Mouse (Mus musculus) heart, adult 9 months (tissue): Measurements from ENCODE around the gene Fmnl1.
"Not testable (repeated sequence)": the region's sequence is repeated elsewhere in the genome, so short reads cannot be mapped to it uniquely, and the experiment has no call there.

Experiments
- DNase-seq, 2 experiments: peaks; one replicate each; pipeline ENCODE4 v3.0.0; 2022; ENCODE audit warnings: low spot score in 2 of 2

Gene Fmnl1

DNA sequence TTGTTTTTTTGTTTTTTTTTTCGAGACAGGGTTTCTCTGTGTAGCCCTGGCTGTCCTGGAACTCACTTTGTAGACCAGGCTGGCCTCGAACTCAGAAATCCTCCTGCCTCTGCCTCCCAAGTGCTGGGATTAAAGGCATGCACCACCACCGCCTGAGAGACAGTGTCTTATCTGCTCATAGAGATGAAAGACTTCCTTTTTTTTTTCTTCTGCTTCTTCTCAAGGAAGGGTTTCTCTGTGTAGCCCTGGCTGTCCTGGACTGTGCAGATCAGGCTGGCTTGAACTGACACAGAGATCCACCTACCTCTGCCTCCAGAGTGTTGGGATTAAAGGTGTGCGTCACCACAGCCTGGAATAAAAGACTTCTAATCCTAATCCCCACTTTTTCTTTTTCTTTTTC, 51.8 kb downstream of the Fmnl1 start:
- DNase-seq, result not testable (repeated sequence)

DNA sequence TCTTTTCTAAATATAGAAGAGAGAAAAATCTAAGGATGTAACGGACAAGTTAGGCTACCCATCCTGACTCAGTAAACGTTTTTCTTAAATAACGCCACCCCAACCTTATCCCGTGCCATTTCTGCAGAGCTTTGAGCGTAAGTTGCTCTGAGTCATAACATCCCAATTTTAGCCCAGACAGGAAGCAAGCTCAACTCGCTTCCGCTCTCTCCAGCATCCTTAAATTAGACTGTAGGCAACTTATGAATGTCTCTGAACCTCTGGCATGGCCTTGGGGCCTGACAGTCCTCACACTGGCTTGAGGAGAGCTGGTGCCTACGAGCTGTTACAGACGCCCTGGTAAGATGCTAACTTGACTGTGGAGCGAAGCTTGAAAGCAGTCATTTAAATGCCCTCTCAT, 52.5 kb downstream of the Fmnl1 start:
- peak; percentile 57 to 70 for DNase-seq

- peak; percentile 61 to 73 for DNase-seq
These were observed 53.1 kb downstream of the Fmnl1 start for GRCm38 (mm10) chr11:103223951-103224456.

GRCm38 (mm10) chr11:103229608-103230007, 58.7 kb downstream of the Fmnl1 start:
- DNase-seq, result no peak

- DNase-seq, result peak in 1 of 2 experiments; percentile 56
These were observed 59.7 kb downstream of the Fmnl1 start for GRCm38 (mm10) chr11:103230626-103231025.

GRCm38 (mm10) chr11:103231367-103231766, 60.5 kb downstream of the Fmnl1 start:
- no peak for DNase-seq

- DNase-seq, result peak; percentile 66 to 88
These were observed 62.1 kb downstream of the Fmnl1 start for GRCm38 (mm10) chr11:103232966-103233365.

- no peak for DNase-seq
These were observed 63.5 kb downstream of the Fmnl1 start for GRCm38 (mm10) chr11:103234447-103234846.

- DNase-seq, result peak in 1 of 2 experiments; percentile 36
These were observed 64.8 kb downstream of the Fmnl1 start for GRCm38 (mm10) chr11:103235702-103236101.

- DNase-seq, result no peak
These were observed 65.5 kb downstream of the Fmnl1 start for GRCm38 (mm10) chr11:103236431-103236830.

- no peak for DNase-seq
These were observed 66.0 kb downstream of the Fmnl1 start for GRCm38 (mm10) chr11:103236903-103237302.

DNA sequence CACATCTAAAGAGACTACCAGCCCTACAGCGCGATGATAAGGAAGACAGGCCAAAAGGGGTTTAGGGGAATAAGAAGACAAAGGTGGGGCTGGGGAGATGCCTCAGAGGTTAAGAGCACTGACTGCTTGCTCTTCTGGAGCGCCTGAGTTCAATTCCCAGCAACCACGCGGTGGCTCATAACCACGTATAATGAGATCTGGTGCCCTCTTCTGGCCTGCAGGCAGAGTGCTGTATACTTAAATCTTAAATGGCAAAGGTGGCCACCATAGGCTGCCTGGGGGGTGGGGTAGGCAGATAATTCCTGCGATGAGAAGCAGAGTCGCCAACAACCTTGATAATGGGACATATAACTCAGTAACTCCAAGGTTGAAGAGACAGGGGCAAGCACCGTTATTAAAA, 66.8 kb downstream of the Fmnl1 start:
- DNase-seq, result no peak

DNA sequence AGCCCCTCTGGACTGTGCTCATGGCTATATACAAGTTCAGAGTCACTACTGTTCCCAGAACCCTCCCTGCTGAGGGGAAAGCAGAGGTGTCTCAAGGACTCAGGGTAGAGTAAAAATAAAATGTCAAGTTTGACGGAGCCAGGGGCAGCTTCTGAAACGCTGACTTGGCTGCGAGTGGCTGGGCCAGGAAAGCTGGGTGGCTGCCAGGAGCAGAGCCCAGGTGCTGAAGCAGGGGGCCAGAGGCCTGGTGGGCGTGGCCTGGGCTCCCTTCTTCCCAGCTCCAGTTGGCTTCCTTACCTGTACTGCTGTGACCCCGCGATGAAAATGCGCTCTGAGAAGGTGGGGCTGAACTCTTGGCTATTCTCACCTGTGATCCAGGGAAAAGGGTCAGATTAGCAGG, 69.8 kb downstream of the Fmnl1 start:
- DNase-seq, result no peak

DNA sequence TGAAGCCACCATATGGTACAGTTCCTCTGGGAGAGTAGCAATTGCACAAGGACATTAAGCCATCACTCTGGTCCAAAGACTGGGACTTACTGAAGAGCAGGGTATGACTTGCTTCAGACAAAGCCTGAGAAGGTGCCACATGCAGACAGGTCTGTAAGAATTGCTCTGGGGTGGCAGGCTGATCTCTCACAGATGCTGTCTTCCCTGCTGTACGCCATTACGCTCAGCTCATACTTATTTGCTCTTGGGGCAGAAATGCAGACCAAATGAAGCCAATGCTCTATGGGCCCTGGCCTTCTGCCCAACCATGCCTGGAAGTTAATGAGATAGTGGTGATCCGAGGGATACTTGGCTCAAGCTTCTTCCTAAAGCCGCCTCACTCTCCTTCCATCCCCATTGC, 73.9 kb downstream of the Fmnl1 start:
- DNase-seq, result no peak

DNA sequence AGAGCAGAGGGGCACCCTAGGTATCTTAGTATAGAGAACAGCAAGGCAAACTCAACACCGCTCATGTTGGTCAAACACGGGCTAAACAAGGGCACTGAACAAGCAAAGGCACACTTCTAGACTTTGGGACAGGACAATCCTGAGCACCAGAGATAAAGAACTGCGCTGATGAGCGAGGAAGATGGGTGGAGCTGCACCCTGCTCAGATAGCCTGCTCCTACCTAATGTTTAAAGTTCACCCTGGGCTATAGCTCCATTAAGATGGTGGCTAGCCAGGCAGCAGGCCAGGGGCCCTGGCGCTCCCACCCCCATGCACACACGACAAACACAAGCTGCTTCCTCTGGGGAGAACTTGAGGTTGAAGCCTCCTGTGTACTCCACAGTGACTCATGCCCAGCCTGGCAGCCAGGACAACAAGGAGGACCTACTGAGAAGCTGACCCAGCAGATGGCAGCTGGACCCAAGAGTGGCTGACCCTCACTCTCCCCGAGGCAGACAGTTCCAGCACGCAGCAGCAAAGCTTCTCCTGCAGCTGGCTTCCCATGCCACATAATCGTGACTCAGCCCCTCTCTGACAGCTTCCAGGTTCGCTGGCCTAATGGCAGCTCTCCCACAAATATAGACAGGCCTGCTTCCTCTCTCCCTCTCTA, 75.3 kb downstream of the Fmnl1 start:
- peak; percentile 68 to 77 for DNase-seq

GRCm38 (mm10) chr11:103246731-103247290, 75.9 kb downstream of the Fmnl1 start:
- DNase-seq, result no peak

- DNase-seq, result peak; percentile 80 to 86
These were observed 76.7 kb downstream of the Fmnl1 start for GRCm38 (mm10) chr11:103247504-103248177.
